ENCODE assay signal across 24 mouse cellular contexts in the genomic region with DNA sequence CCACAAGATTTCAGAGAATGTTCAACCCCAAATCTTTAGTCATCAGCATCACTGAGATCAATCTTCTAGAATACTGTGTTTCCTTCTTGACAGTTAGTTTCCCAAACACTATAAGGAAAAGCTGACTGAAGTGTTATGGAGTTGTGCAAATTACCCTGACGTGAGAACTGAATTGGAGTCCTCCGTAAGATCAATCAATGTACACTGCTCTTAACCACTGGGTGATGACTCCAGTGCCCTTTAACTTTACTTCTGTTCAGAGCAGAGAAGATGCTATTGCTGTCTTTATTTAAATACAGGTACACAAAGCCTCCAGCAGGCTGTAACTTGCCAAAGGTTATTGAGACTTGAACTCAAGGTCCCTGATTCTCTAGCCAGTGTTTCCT.
DNase-seq lines count a peak whose midpoint lies in the region; ATAC-seq and TF ChIP-seq lines count a peak whose summit lies in the region.
"Had no signal": no experiment of that assay in that cellular context is flagged by ENCODE, and none has a peak within 500 bp of the region (broad histone marks: within the 10 kb centered on the region; RNA-seq: fewer than 3 reads in every experiment).

No protein-coding gene starts in this region.

- H3K9ac ChIP-seq in forebrain, embryonic 11.5 days (ENCODE audit: low read length), result no peak overlapping the region
- no peak overlapping the region for H3K9ac ChIP-seq in forebrain, postnatal 0 days
- H3K9ac ChIP-seq in neural tube, embryonic 12.5 days, result no peak overlapping the region
- no peak overlapping the region for H3K9ac ChIP-seq in midbrain, embryonic 15.5 days
- no peak overlapping the region for H3K9ac ChIP-seq in kidney, embryonic 15.5 days
- H3K9ac ChIP-seq: limb, embryonic 12.5 days; liver, postnatal 0 days had no signal

- no peak overlapping the region for H3K27ac ChIP-seq in forebrain, embryonic 11.5 days (ENCODE audit: low read depth, low read length)
- no peak overlapping the region; the same call in 1 of the 2 replicates for H3K27ac ChIP-seq in forebrain, postnatal 0 days (ENCODE audit: low read depth, low read length)
- H3K27ac ChIP-seq in neural tube, embryonic 12.5 days, result no peak overlapping the region
- peak overlapping the region; percentile 60 for H3K27ac ChIP-seq in midbrain, embryonic 15.5 days
- H3K27ac ChIP-seq in kidney, embryonic 15.5 days, result no peak overlapping the region
- H3K27ac ChIP-seq: limb, embryonic 12.5 days had no signal

- no peak for DNase-seq in forebrain, embryonic 11.5 days (ENCODE audit: low spot score)
- DNase-seq in forebrain, postnatal 0 days, result no peak
- no peak for DNase-seq in neural tube, embryonic 10.5 days (ENCODE audit: extremely low spot score, low spot score)
- DNase-seq in adrenal gland, postnatal 4 days (ENCODE audit: low spot score in 2 of 2), result no peak
- no peak for DNase-seq in lung, adult 18-20 months
- DNase-seq: adrenal gland, adult 8-10 months; cerebellum, adult 8-10 months; cerebellum, postnatal 36 days; embryo, embryonic 11 days; gastrocnemius, postnatal 10 days; kidney, postnatal 36 days; layer of hippocampus, postnatal 36 days; liver, postnatal 0 days; lung, postnatal 10 days; thymus, adult 18-20 months; thymus, postnatal 4 days had no signal

- WGBS in forebrain, embryonic 11.5 days, result 79% methylated on average over 2 of the region's 2 CpGs
- 20% methylated on average over 2 of the region's 2 CpGs for WGBS in forebrain, postnatal 0 days
- 44% methylated on average over 2 of the region's 2 CpGs for WGBS in neural tube, embryonic 12.5 days
- WGBS in midbrain, embryonic 15.5 days, result 59% methylated on average over 2 of the region's 2 CpGs
- WGBS in kidney, embryonic 15.5 days, result 70% methylated on average over 2 of the region's 2 CpGs

- peak; percentile 53; the same call in 1 of the 2 replicates for ATAC-seq in forebrain, embryonic 11.5 days (replicated peaks; ENCODE audit: low FRiP score)
- no peak for ATAC-seq in forebrain, postnatal 0 days
- ATAC-seq in neural tube, embryonic 12.5 days (ENCODE audit: low FRiP score, low read depth), result peak; percentile 53; the same call in 1 of the 2 replicates
- peak; percentile 66 for ATAC-seq in midbrain, embryonic 15.5 days (replicated peaks)
- ATAC-seq in kidney, embryonic 15.5 days (replicated peaks; ENCODE audit: low FRiP score), result no peak
- ATAC-seq: activated CD4-positive, CD25-positive, alpha-beta regulatory T cell, adult 4 months; intestine, postnatal 0 days; liver, postnatal 0 days had no signal

- TF ChIP-seq CTCF in forebrain, postnatal 0 days (IDR thresholded peaks at IDR 0.05; ENCODE audit: low read depth), result no peak

- no peaks in the 10 kb centered on the region for H3K4me1 ChIP-seq in forebrain, embryonic 11.5 days (replicated peaks; ENCODE audit: control insufficient read depth, insufficient read depth, low read length)
- peaks cover 9% of the 10 kb centered on the region; the same call in 1 of the 2 replicates for H3K4me1 ChIP-seq in forebrain, postnatal 0 days (ENCODE audit: insufficient read depth)
- H3K4me1 ChIP-seq in neural tube, embryonic 12.5 days, result peaks cover 4% of the 10 kb centered on the region; the same call in 1 of the 2 replicates
- peaks cover 7% of the 10 kb centered on the region for H3K4me1 ChIP-seq in midbrain, embryonic 15.5 days
- H3K4me1 ChIP-seq in kidney, embryonic 15.5 days, result no peaks in the 10 kb centered on the region
- H3K4me1 ChIP-seq: limb, embryonic 12.5 days had no signal

- peaks cover 8% of the 10 kb centered on the region; the same call in 1 of the 2 replicates for H3K36me3 ChIP-seq in forebrain, embryonic 11.5 days (ENCODE audit: control insufficient read depth, insufficient read depth, low read length)
- H3K36me3 ChIP-seq in forebrain, postnatal 0 days (ENCODE audit: insufficient read depth), result 0 out of 2 replicates have a peak, but pooled peaks cover 7% of the 10 kb centered on the region
- H3K36me3 ChIP-seq in neural tube, embryonic 12.5 days, result peaks cover 19% of the 10 kb centered on the region; the same call in 1 of the 2 replicates
- H3K36me3 ChIP-seq in midbrain, embryonic 15.5 days (replicated peaks), result 0 out of 2 replicates have a peak, but pooled peaks cover 2% of the 10 kb centered on the region
- H3K36me3 ChIP-seq in kidney, embryonic 15.5 days, result peaks cover 21% of the 10 kb centered on the region

- no peaks in the 10 kb centered on the region for H3K9me3 ChIP-seq in forebrain, embryonic 11.5 days (ENCODE audit: control insufficient read depth, low read length)
- no peaks in the 10 kb centered on the region for H3K9me3 ChIP-seq in forebrain, postnatal 0 days (ENCODE audit: low read length)
- H3K9me3 ChIP-seq in neural tube, embryonic 12.5 days, result no peaks in the 10 kb centered on the region
- no peaks in the 10 kb centered on the region for H3K9me3 ChIP-seq in midbrain, embryonic 15.5 days
- no peaks in the 10 kb centered on the region for H3K9me3 ChIP-seq in kidney, embryonic 15.5 days (replicated peaks)
- H3K9me3 ChIP-seq: limb, embryonic 12.5 days had no signal

- H3K27me3 ChIP-seq in forebrain, embryonic 11.5 days (ENCODE audit: control insufficient read depth, insufficient read depth, low read length), result no peaks in the 10 kb centered on the region
- H3K27me3 ChIP-seq in forebrain, postnatal 0 days (ENCODE audit: insufficient read depth, low read length), result no peaks in the 10 kb centered on the region
- H3K27me3 ChIP-seq in neural tube, embryonic 12.5 days (replicated peaks), result no peaks in the 10 kb centered on the region
- H3K27me3 ChIP-seq in midbrain, embryonic 15.5 days (replicated peaks), result no peaks in the 10 kb centered on the region
- no peaks in the 10 kb centered on the region for H3K27me3 ChIP-seq in kidney, embryonic 15.5 days
- H3K27me3 ChIP-seq: limb, embryonic 12.5 days had no signal

- no peak overlapping the region for H3K4me3 ChIP-seq in forebrain, embryonic 11.5 days (ENCODE audit: low read depth, low read length)
- H3K4me3 ChIP-seq in forebrain, postnatal 0 days (ENCODE audit: low read depth, low read length), result no peak overlapping the region
- H3K4me3 ChIP-seq in neural tube, embryonic 12.5 days, result no peak overlapping the region
- H3K4me3 ChIP-seq in midbrain, embryonic 15.5 days, result no peak overlapping the region
- no peak overlapping the region for H3K4me3 ChIP-seq in kidney, embryonic 15.5 days (replicated peaks)
- H3K4me3 ChIP-seq: limb, embryonic 12.5 days had no signal

- H3K4me2 ChIP-seq in forebrain, embryonic 11.5 days (ENCODE audit: low read depth, low read length, severe bottlenecking), result no peak overlapping the region
- H3K4me2 ChIP-seq in forebrain, postnatal 0 days (ENCODE audit: low read depth), result no peak overlapping the region
- no peak overlapping the region for H3K4me2 ChIP-seq in neural tube, embryonic 12.5 days (replicated peaks)
- no peak overlapping the region for H3K4me2 ChIP-seq in midbrain, embryonic 15.5 days
- H3K4me2 ChIP-seq in kidney, embryonic 15.5 days, result no peak overlapping the region
- H3K4me2 ChIP-seq: heart, embryonic 11.5 days; limb, embryonic 12.5 days; liver, embryonic 11.5 days had no signal

Comparison
In these comparisons a context has a peak if more than half of its experiments do, and no peak if none do; other contexts are left out.
1. ATAC-seq: peak in forebrain, embryonic 11.5 days (single experiment), neural tube, embryonic 12.5 days (single experiment) and midbrain, embryonic 15.5 days (single experiment); none in forebrain, postnatal 0 days (single experiment) and kidney, embryonic 15.5 days (single experiment).